Mouse (Mus musculus): ENCODE measurements at regions not wholly inside any gene's neighbourhood (a gene's known extent, or its start where the extent isn't known, plus 50 kb on each side); places are given as distances from the start of the nearest gene placed in this dataset.

GRCm38 (mm10) chr4:131014301-131015081, 70.3 kb downstream of the Matn1 start:
- no peak for DNase-seq (ENCODE audit: low spot score in 2 of 2)

- no peak for DNase-seq (ENCODE audit: low spot score in 2 of 2)
Measured at GRCm38 (mm10) chr4:131015156-131015555, 71.0 kb downstream of the Matn1 start.

- no peak for DNase-seq (ENCODE audit: low spot score in 2 of 2)
Measured at GRCm38 (mm10) chr4:131023601-131024000, 79.4 kb downstream of the Matn1 start.

- no peak for DNase-seq (ENCODE audit: low spot score in 2 of 2)
Measured at GRCm38 (mm10) chr4:131036292-131036691, 92.1 kb downstream of the Matn1 start.

GRCm38 (mm10) chr4:131037179-131037578, 93.0 kb downstream of the Matn1 start:
- no peak for DNase-seq (ENCODE audit: low spot score in 2 of 2)

- DNase-seq (ENCODE audit: low spot score in 2 of 2), result no peak
Measured at GRCm38 (mm10) chr4:131039686-131040085, 95.5 kb downstream of the Matn1 start.

- no peak for DNase-seq (ENCODE audit: low spot score in 2 of 2)
Measured at GRCm38 (mm10) chr4:131041210-131041609, 97.0 kb downstream of the Matn1 start.

GRCm38 (mm10) chr4:131046101-131046500, 101.9 kb downstream of the Matn1 start:
- no peak for DNase-seq (ENCODE audit: low spot score in 2 of 2)

- DNase-seq (ENCODE audit: low spot score in 2 of 2), result no peak
Measured at GRCm38 (mm10) chr4:131046969-131047650, 102.9 kb downstream of the Matn1 start.

GRCm38 (mm10) chr4:131056293-131056692, 112.1 kb downstream of the Matn1 start:
- no peak for DNase-seq (ENCODE audit: low spot score in 2 of 2)

- DNase-seq (ENCODE audit: low spot score in 2 of 2), result no peak
Measured at GRCm38 (mm10) chr4:131059572-131059971, 115.4 kb downstream of the Matn1 start.

GRCm38 (mm10) chr4:131060191-131060680, 116.1 kb downstream of the Matn1 start:
- DNase-seq (ENCODE audit: low spot score in 2 of 2), result no peak

GRCm38 (mm10) chr4:131060706-131061105, 116.5 kb downstream of the Matn1 start:
- DNase-seq (ENCODE audit: low spot score in 2 of 2), result no peak

GRCm38 (mm10) chr4:131062592-131062991, 118.4 kb downstream of the Matn1 start:
- DNase-seq (ENCODE audit: low spot score in 2 of 2), result no peak

- DNase-seq (ENCODE audit: low spot score in 2 of 2), result no peak
Measured at GRCm38 (mm10) chr4:131066186-131066939, 122.2 kb downstream of the Matn1 start.

- no peak for DNase-seq (ENCODE audit: low spot score in 2 of 2)
Measured at GRCm38 (mm10) chr4:131070566-131070965, 126.4 kb downstream of the Matn1 start.

GRCm38 (mm10) chr4:131072623-131073022, 128.4 kb downstream of the Matn1 start:
- no peak for DNase-seq (ENCODE audit: low spot score in 2 of 2)

GRCm38 (mm10) chr4:131073420-131073819, 129.2 kb downstream of the Matn1 start:
- DNase-seq (ENCODE audit: low spot score in 2 of 2), result no peak

GRCm38 (mm10) chr4:131075326-131075932, 131.2 kb downstream of the Matn1 start:
- no peak for DNase-seq (ENCODE audit: low spot score in 2 of 2)

GRCm38 (mm10) chr4:131076628-131077027, 132.4 kb downstream of the Matn1 start:
- DNase-seq (ENCODE audit: low spot score in 2 of 2), result no peak

- no peak for DNase-seq (ENCODE audit: low spot score in 2 of 2)
Measured at GRCm38 (mm10) chr4:131080113-131080512, 135.9 kb downstream of the Matn1 start.

- no peak for DNase-seq (ENCODE audit: low spot score in 2 of 2)
Measured at GRCm38 (mm10) chr4:131083405-131083804, 139.2 kb downstream of the Matn1 start.

Measured in urinary bladder, postnatal 4 days (tissue).